Mouse (Mus musculus): ENCODE data around the gene Slc35g2. TPM values are rescaled to one million over a fixed set of nuclear protein-coding genes. Genes with fewer than 3 reads are reported as not detected.

Gene Slc35g2
- polyA plus RNA-seq, 1 experiment from 2014 or later, result 7.5 TPM

DNA sequence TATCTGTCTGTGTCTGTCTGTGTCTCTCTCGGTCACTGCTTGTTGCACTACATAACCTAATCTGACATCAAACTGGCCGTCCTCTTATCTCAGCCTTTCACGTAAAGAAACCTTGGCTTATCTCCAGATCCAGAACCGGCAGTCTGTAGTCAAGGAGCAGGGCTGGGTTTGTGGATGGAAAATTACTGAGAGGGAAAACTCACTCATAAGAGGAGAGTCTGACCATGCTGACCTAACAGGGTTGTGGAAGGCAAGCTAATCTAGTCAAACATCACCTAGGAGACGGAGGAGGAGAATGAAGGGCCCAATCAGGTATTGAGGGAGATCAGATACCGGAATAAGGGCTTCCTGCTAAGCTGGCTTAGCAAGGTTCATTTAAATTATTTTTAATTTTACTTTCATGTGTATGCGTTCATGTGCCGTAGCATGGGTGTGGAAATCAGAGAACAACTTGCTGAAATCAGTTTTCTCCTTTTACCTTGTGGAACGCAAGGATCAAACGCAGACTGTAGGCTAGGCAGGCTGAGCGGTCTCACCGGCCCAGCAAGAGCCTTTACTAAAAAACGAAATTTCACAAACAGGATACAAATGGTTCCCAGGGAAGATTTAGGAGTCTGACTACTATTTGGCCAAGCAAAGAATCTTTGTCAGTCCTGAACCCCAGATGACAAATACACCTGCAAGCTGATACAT lies 12.1 kb upstream of the Slc35g2 start:
- Histone ChIP-seq H3K9me3 (no peaks in the 10 kb centered on the region), H3K4me3 (replicated peaks) (no peak overlapping the region; the same call in 1 of the 2 replicates), H3K4me1 (peaks cover 8% of the 10 kb centered on the region; the same call in 1 of the 2 replicates), H3K9ac (no peak overlapping the region), H3K36me3 (no peaks in the 10 kb centered on the region), H3K27ac (peak overlapping the region; percentile 81), H3K27me3 (replicated peaks) (no peaks in the 10 kb centered on the region), H3K4me2 (peak overlapping the region; percentile 30)
- WGBS, result 43% methylated on average over 13 of the region's 13 CpGs
- peak; percentile 85 for ATAC-seq (ENCODE audit: insufficient read depth, low FRiP score, low read depth)

DNA sequence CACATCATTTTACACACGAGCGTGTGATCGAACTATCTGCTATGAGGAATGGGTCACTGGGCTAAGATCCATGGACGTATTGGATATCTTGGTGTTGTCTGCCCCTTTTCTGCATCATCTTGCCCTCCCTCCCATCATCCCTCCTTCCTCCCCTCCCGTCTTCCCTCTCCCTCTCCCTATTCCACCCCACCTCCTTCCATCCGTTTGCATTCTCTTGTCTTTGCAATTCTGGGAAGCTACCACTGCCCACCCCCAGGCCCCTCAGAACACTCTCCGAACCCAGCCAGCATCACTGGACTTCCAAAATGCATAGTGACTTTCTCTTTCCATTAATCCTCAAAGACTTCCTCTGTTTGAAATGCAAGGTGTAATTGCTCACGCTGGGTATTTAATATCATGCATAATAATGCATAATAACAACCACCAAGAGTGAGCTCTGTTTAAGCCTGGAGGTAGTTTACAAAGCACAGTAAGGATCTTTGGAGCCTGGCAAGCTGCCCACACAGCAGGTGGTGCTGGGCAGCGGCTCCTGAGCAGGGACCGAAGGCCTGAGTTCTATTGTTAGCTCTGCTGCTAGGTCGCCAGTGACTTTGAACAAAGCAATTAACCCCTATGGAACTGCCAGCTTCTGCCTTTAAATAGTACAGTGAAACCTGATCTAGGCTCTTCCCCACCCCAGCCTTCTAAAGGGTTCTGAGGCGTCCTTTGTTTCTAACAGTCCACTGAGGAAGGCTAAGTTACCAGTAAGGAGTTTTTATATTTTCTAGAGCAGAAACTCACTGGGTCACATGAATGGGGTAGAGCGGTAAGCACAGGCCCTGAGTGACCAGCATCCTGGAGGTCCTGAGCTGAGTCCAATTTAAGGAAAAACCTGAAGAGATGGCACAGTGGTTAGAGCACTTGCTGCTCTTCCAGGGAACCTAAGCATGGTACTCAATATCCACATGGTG lies 10.9 kb upstream of the Slc35g2 start:
- Histone ChIP-seq H3K9me3 (no peaks in the 10 kb centered on the region), H3K27me3 (replicated peaks) (no peaks in the 10 kb centered on the region), H3K4me3 (replicated peaks) (no peak overlapping the region), H3K27ac (peak overlapping the region; percentile 48), H3K4me1 (peaks cover 8% of the 10 kb centered on the region; the same call in 1 of the 2 replicates), H3K36me3 (no peaks in the 10 kb centered on the region), H3K4me2 (no peak overlapping the region), H3K9ac (no peak overlapping the region)
- 47% methylated on average over 13 of the region's 13 CpGs for WGBS
- ATAC-seq (ENCODE audit: insufficient read depth, low FRiP score, low read depth), result peak; percentile 66

DNA sequence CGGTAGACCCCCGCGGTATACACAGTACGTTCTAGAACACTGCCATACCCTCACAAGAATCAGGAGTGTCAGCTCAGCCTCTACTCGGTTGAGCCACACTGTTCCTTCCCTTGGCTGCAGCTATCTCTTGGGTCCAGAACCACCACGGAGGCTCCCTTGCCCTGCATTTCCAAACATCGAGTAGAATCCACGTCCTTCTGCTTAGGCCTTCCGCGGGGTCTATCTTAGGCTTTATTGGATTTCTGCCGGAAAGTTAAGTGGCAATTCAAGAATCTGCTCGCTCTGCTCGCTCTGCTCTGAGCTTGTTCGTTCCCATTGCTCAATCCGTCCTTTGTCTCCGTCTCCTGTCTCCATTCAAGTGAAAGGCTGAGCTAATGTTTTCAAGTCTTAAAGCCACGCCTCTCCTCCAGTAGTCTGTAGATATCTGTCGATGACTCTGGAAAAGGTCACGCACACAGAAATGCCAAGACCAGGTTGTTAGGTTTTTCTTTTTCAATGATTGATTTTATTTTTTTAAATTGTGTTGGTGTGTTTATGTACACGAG lies 9.4 kb upstream of the Slc35g2 start:
- WGBS, result 63% methylated on average over 20 of the region's 20 CpGs
- H3K27me3 ChIP-seq (replicated peaks), result no peaks in the 10 kb centered on the region
- H3K27ac ChIP-seq, result no peak overlapping the region
- H3K4me2 ChIP-seq, result no peak overlapping the region
- no peak for ATAC-seq (ENCODE audit: insufficient read depth, low FRiP score, low read depth)
- H3K4me3 ChIP-seq (replicated peaks), result no peak overlapping the region
- no peak overlapping the region for H3K9ac ChIP-seq
- H3K9me3 ChIP-seq, result no peaks in the 10 kb centered on the region
- H3K4me1 ChIP-seq, result peaks cover 8% of the 10 kb centered on the region; the same call in 1 of the 2 replicates
- H3K36me3 ChIP-seq, result no peaks in the 10 kb centered on the region

DNA sequence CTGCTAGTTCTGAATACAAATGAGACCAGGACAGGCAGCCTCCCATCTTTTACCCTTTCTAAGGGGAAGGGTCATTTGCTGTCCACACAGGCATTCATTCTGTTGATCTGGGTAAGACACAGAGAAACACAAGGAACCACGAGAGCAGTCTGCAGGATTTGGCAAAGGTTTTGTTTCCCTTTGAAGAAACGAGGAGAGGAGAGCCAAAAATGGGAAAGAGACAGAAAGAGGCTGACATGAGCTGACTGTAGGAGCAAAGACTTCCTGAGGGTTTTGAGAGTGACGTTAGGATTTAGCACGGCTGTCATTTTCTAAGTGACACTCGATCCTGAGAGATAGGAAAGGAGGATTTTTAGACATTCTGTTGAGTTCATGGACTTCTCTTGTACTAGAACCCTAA lies 3.1 kb upstream of the Slc35g2 start:
- H3K9ac ChIP-seq, result no peak overlapping the region
- no peaks in the 10 kb centered on the region for H3K4me1 ChIP-seq
- H3K4me3 ChIP-seq (replicated peaks), result no peak overlapping the region
- no peak overlapping the region for H3K4me2 ChIP-seq
- H3K27me3 ChIP-seq (replicated peaks), result no peaks in the 10 kb centered on the region
- H3K9me3 ChIP-seq, result no peaks in the 10 kb centered on the region
- 46% methylated on average over 5 of the region's 5 CpGs for WGBS
- no peak overlapping the region for H3K27ac ChIP-seq
- H3K36me3 ChIP-seq, result no peaks in the 10 kb centered on the region
- no peak for ATAC-seq (ENCODE audit: insufficient read depth, low FRiP score, low read depth)

DNA sequence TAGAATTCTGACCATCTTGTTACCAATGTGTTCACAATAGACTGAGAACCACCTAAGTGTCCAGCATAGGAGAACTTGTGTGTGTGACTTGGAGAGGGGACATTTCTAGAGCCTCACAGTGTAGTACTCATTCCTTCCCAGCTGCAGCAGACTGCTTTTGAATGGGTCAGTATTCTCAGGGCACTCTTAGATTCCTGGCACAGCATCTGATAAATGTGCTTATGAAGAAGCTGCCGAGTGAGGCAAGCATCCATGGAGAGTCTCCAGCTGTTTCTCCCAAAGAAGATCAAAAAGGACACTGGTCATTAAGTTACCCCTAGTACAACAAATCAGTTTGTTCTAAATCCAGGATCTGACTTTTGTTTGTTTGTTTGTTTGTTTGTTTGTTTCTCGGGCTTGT lies 2.4 kb upstream of the Slc35g2 start:
- Histone ChIP-seq H3K9me3 (no peaks in the 10 kb centered on the region), H3K9ac (no peak overlapping the region), H3K27me3 (replicated peaks) (no peaks in the 10 kb centered on the region), H3K36me3 (no peaks in the 10 kb centered on the region), H3K27ac (no peak overlapping the region), H3K4me2 (no peak overlapping the region), H3K4me3 (replicated peaks) (no peak overlapping the region), H3K4me1 (no peaks in the 10 kb centered on the region)
- no peak for ATAC-seq (ENCODE audit: insufficient read depth, low FRiP score, low read depth)
- 66% methylated on average over 2 of the region's 2 CpGs for WGBS

DNA sequence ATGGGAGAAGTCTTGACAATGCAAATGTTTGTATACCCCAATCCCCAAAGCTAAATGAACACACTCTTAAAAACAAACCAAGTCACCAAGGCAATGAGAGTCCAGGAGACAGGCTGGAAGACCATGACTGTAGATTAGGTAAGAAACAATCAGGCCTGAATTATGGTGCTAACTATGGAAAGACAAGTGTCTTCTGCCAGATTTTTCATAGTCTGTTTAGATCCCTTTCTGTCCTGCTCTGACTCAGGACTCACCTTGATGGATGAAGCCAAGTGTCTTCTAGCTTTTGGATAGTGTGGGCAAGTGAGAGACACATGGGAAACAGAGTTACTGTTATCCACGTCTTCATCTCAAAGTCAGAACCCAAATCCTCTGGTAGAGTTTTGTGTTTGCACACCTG lies 621 bp upstream of the Slc35g2 start:
- Histone ChIP-seq H3K9me3 (no peaks in the 10 kb centered on the region), H3K27me3 (replicated peaks) (no peaks in the 10 kb centered on the region), H3K27ac (no peak overlapping the region), H3K4me2 (peak overlapping the region; percentile 94; the same call in 1 of the 2 replicates), H3K4me1 (no peaks in the 10 kb centered on the region), H3K4me3 (replicated peaks) (no peak overlapping the region; the same call in 1 of the 2 replicates), H3K9ac (no peak overlapping the region), H3K36me3 (no peaks in the 10 kb centered on the region)
- 78% methylated on average over 1 of the region's 1 CpGs for WGBS
- ATAC-seq (ENCODE audit: insufficient read depth, low FRiP score, low read depth), result no peak

DNA sequence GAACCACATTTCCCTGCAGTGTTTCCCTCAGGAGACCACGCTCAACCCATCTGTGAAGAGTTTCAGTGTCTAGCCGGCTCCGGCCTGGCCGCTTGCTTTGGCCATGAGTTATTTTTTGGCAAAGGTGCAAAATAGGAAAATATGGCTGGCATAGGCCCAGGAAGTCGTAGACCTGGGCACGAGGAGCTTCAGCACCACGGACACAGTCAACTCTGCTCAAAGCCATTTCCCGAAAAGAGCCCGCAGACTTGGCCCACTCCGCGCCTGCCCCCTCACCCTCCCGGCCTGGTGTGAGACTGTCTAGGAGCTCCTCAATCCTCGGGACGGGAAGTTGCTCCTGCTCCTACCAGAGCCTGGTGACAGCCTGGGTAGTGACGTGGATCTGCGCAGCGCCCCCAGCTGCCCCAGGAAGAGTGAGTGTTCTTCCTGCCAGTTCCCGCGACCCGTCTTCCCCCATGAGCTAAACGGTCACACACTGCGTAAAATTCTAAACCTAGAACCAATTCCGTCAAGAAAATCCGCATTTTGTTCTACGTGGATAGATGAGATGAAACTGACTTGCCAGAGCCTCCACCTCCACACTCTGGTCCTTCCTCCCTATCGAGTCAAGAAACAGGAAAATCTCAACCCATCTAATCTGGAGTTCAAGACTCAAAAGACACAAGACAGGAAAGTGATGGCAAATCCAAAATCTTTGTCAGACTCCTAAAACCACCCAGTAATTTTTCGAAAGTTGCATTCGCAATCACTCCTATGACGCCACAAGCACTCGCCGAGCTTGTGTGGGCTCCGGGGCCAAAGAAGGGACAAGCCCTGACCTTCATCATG lies 878 bp downstream of the Slc35g2 start:
- Histone ChIP-seq H3K9me3 (no peaks in the 10 kb centered on the region), H3K4me1 (no peaks in the 10 kb centered on the region), H3K9ac (peak overlapping the region; percentile 42; the same call in 1 of the 2 replicates), H3K4me2 (peak overlapping the region; percentile 94), H3K27ac (no peak overlapping the region), H3K4me3 (replicated peaks) (peak overlapping the region; percentile 63), H3K36me3 (no peaks in the 10 kb centered on the region), H3K27me3 (replicated peaks) (no peaks in the 10 kb centered on the region)
- WGBS, result 10% methylated on average over 32 of the region's 32 CpGs
- ATAC-seq (ENCODE audit: insufficient read depth, low FRiP score, low read depth), result peak; percentile 63; the same call in 1 of the 2 replicates

DNA sequence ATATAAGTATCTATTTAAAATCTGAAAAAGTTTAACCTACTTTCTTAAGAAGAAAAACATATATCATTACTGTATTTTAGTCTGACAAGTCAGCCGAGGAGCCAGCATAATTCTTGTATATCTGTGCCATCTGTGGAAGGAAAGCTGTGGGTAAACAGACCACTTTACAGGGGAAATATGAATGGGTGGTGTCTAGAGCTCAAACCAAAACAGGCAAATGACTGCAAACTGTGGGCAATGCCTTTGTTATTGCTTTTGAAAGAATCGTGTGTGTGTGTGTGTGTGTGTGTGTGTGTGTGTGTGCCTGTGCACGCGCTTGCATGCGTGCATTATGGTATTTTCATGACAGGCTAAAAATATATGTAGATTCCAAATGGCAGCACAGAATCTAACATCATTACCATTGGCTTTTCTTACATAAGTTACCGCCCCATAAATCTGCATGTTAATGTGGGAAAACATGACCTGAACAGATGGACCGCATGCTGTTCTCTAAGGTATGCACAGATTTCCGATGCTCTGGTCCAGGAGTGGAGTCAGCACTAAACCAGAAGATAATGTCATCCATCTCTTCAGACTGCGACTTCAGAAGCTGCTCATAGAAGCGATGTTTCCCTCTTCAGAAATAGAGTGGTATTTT lies 10.5 kb downstream of the Slc35g2 start:
- Histone ChIP-seq H3K27me3 (replicated peaks) (no peaks in the 10 kb centered on the region), H3K4me3 (replicated peaks) (no peak overlapping the region), H3K36me3 (no peaks in the 10 kb centered on the region), H3K9ac (no peak overlapping the region), H3K4me2 (no peak overlapping the region), H3K9me3 (no peaks in the 10 kb centered on the region), H3K4me1 (no peaks in the 10 kb centered on the region), H3K27ac (no peak overlapping the region)
- no peak for ATAC-seq (ENCODE audit: insufficient read depth, low FRiP score, low read depth)
- WGBS, result 82% methylated on average over 10 of the region's 10 CpGs

DNA sequence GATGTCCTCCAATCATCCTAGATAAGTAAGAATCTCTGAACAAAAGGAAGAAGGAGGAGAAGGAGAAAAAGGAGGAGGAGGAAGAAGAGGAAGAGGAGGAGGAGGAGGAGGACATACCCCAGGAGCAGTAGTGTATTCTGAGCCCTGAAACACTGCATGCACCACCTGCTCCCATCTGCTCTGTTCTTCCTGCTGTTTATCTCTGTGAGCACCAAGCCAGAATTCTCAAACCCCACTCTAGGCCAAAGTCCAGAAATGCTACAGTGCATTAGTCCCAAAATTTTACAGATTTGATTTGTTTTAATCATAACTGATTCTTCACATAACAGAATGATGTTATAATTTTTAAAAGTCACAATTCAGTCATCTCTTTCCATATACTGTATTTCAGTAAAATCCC lies 11.9 kb downstream of the Slc35g2 start:
- H3K27me3 ChIP-seq (replicated peaks), result no peaks in the 10 kb centered on the region
- no peak overlapping the region for H3K4me3 ChIP-seq (replicated peaks)
- H3K4me2 ChIP-seq, result no peak overlapping the region
- ATAC-seq (ENCODE audit: insufficient read depth, low FRiP score, low read depth), result no peak
- H3K36me3 ChIP-seq, result no peaks in the 10 kb centered on the region
- no peak overlapping the region for H3K27ac ChIP-seq
- no peaks in the 10 kb centered on the region for H3K9me3 ChIP-seq
- H3K4me1 ChIP-seq, result no peaks in the 10 kb centered on the region
- H3K9ac ChIP-seq, result no peak overlapping the region

DNA sequence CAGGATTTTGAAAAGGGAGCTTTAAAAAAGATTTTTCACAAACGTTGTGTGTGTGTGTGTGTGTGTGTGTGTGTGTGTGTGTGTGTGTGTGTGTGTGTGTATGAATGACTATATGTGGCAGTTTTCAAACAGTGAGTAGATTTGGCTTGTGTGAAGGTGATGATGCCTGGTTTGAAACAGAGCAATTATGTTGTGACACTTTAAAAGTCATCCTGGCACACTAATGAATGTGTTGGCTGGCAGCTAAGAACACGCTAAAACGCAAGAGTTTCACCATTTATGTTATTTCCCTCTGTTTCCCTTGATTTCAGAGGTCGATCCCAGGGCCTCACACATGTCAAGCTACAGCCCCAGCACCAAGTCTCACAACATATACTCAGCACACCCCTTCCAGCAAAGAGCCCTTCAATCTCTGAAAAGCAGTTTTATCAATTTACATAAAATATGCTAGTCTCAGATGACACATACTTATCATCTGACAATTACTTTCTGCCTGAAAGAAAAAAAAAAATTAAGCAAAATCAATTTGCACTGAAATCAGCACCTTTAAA lies 12.8 kb downstream of the Slc35g2 start:
- no peak for ATAC-seq (ENCODE audit: insufficient read depth, low FRiP score, low read depth)
- H3K4me2 ChIP-seq, result no peak overlapping the region
- no peaks in the 10 kb centered on the region for H3K4me1 ChIP-seq
- H3K9me3 ChIP-seq, result no peaks in the 10 kb centered on the region
- H3K9ac ChIP-seq, result no peak overlapping the region
- no peak overlapping the region for H3K4me3 ChIP-seq (replicated peaks)
- WGBS, result 78% methylated on average over 4 of the region's 4 CpGs
- no peaks in the 10 kb centered on the region for H3K27me3 ChIP-seq (replicated peaks)
- H3K36me3 ChIP-seq, result no peaks in the 10 kb centered on the region
- no peak overlapping the region for H3K27ac ChIP-seq

DNA sequence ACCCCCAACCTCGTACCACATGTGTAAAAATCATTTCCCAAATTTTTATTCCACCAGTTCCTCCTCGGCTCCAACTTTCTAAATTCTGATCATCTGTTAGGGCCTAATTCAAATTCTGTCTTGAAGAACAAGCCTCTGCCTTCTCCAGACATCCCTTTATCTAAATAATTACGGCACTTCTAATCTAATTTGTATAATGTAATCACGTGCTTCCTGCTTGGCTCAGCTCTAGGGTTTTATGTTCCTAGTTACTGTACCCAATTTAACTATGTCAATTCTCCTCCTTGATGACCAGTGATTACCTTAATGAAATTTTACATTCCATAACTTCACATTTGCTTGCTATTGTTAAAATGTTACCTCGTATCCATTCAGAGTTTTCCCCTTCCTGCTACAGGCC lies 15.2 kb downstream of the Slc35g2 start:
- WGBS, result 54% methylated on average over 5 of the region's 5 CpGs
- ATAC-seq (ENCODE audit: insufficient read depth, low FRiP score, low read depth), result no peak
- no peak overlapping the region for H3K4me2 ChIP-seq
- no peak overlapping the region for H3K4me3 ChIP-seq (replicated peaks)
- H3K9me3 ChIP-seq, result no peaks in the 10 kb centered on the region
- H3K9ac ChIP-seq, result no peak overlapping the region
- H3K36me3 ChIP-seq, result no peaks in the 10 kb centered on the region
- no peaks in the 10 kb centered on the region for H3K4me1 ChIP-seq
- H3K27me3 ChIP-seq (replicated peaks), result no peaks in the 10 kb centered on the region
- no peak overlapping the region for H3K27ac ChIP-seq

Measured in stomach, embryonic 15.5 days (tissue).